Mouse (Mus musculus) olfactory bulb, adult 2 months (tissue): Measurements from ENCODE around the gene Ankrd11. TPM values are rescaled to one million over a fixed set of nuclear protein-coding genes. Genes with fewer than 3 reads are reported as not detected.

Experiments used
- H3K27ac ChIP-seq: fragments of 200-500 bp; 2 replicates; pipeline ENCODE4 v1.5.1; 2012; ENCODE audit warnings: low read depth, low read length; ENCODE audit not compliant: insufficient read depth
- H3K4me1 ChIP-seq: fragments of 200-500 bp; 2 replicates; pipeline ENCODE4 v1.6.1; 2012; ENCODE audit warnings: low read length; ENCODE audit not compliant: control insufficient read depth, insufficient read depth
- H3K4me3 ChIP-seq: fragments of 200-500 bp; 2 replicates; pipeline ENCODE4 v1.5.1; 2012; ENCODE audit warnings: mild to moderate bottlenecking, low read depth, low read length, moderate library complexity; ENCODE audit not compliant: insufficient read depth
- CTCF ChIP-seq: fragments of 200-500 bp; IDR thresholded peaks from 2 replicates; pipeline ENCODE4 v1.5.1; 2012; ENCODE audit warnings: low read depth, mild to moderate bottlenecking, low read length, moderate library complexity; ENCODE audit not compliant: insufficient read depth
- POLR2A ChIP-seq: fragments of 200-500 bp; IDR thresholded peaks from 2 replicates; pipeline ENCODE4 v1.6.1; 2012; ENCODE audit warnings: mild to moderate bottlenecking, low read depth, low read length, moderate library complexity; ENCODE audit not compliant: insufficient read depth
- WGBS: fragments of 180-500 bp; shearing (Covaris S2); methylation state at CpG from one replicate; pipeline ENCODE4 v1.1.7; 2018; 5-methylcytosine and 5-hydroxymethylcytosine counted together
- polyA plus RNA-seq: library from polyadenylated mRNA; stranded (reverse); fragments of >200 nt; gene quantifications from 2 replicates; pipeline ENCODE4 v1.2.4, GENCODE M21; 2012; ENCODE audit warnings: low replicate concordance; ENCODE audit not compliant: missing spikeins, insufficient read depth, insufficient read length

Gene Ankrd11
- polyA plus RNA-seq, 1 experiment = 219 TPM

GRCm38 (mm10) chr8:122942803-122943713, 99.0 kb downstream of the Ankrd11 start:
- WGBS = 57% methylated on average over 9 of the region's 9 CpGs
- Histone ChIP-seq H3K4me3 (no peak overlapping the region), H3K27ac (no peak overlapping the region), H3K4me1 (peaks cover 13% of the 10 kb centered on the region)
- TF ChIP-seq CTCF = no peak
- no peak for TF ChIP-seq POLR2A

GRCm38 (mm10) chr8:122938591-122938990, 103.5 kb downstream of the Ankrd11 start:
- peak overlapping the region; percentile 34; the same call in 1 of the 2 replicates for H3K27ac ChIP-seq
- no peak overlapping the region for H3K4me3 ChIP-seq
- H3K4me1 ChIP-seq = peaks cover 13% of the 10 kb centered on the region
- TF ChIP-seq CTCF = no peak
- TF ChIP-seq POLR2A = no peak
- WGBS = 22% methylated on average over 4 of the region's 4 CpGs

GRCm38 (mm10) chr8:122938170-122938569, 103.9 kb downstream of the Ankrd11 start:
- peaks cover 11% of the 10 kb centered on the region for H3K4me1 ChIP-seq
- TF ChIP-seq POLR2A = no peak
- no peak for TF ChIP-seq CTCF
- WGBS = 55% methylated on average over 3 of the region's 3 CpGs
- H3K4me3 ChIP-seq = no peak overlapping the region
- H3K27ac ChIP-seq = peak overlapping the region; percentile 34; the same call in 1 of the 2 replicates

GRCm38 (mm10) chr8:122937545-122938053, 104.5 kb downstream of the Ankrd11 start:
- Histone ChIP-seq H3K4me1 (peaks cover 10% of the 10 kb centered on the region), H3K4me3 (no peak overlapping the region), H3K27ac (0 out of 2 replicates have a peak overlapping the region, but pooled peaks have one; percentile 34)
- no peak for TF ChIP-seq CTCF
- no peak for TF ChIP-seq POLR2A
- 84% methylated on average over 2 of the region's 2 CpGs for WGBS

- no peak for TF ChIP-seq POLR2A
- TF ChIP-seq CTCF = no peak
- peaks cover 16% of the 10 kb centered on the region for H3K4me1 ChIP-seq
- WGBS = 79% methylated on average over 3 of the region's 3 CpGs
- no peak overlapping the region for H3K27ac ChIP-seq
- H3K4me3 ChIP-seq = no peak overlapping the region
Observed at GRCm38 (mm10) chr8:122935912-122936311, 106.2 kb downstream of the Ankrd11 start.

GRCm38 (mm10) chr8:122935118-122935517, 107.0 kb downstream of the Ankrd11 start:
- no peak overlapping the region for H3K27ac ChIP-seq
- TF ChIP-seq CTCF (no peak), POLR2A (no peak)
- 68% methylated on average over 1 of the region's 1 CpGs for WGBS

GRCm38 (mm10) chr8:122933973-122934372, 108.1 kb downstream of the Ankrd11 start:
- no peak for TF ChIP-seq CTCF
- TF ChIP-seq POLR2A = no peak
- H3K4me1 ChIP-seq = peaks cover 18% of the 10 kb centered on the region
- 0 out of 2 replicates have a peak overlapping the region, but pooled peaks have one; percentile 5 for H3K27ac ChIP-seq

More at GRCm38 (mm10) chr8:122935118-122935517, 107.0 kb downstream of the Ankrd11 start:
- no peak overlapping the region for H3K4me3 ChIP-seq
- H3K4me1 ChIP-seq = peaks cover 16% of the 10 kb centered on the region

GRCm38 (mm10) chr8:122932561-122932959, 109.5 kb downstream of the Ankrd11 start:
- WGBS = 67% methylated on average over 2 of the region's 2 CpGs
- H3K27ac ChIP-seq = peak overlapping the region; percentile 81; the same call in 1 of the 2 replicates
- no peak overlapping the region for H3K4me3 ChIP-seq
- peaks cover 13% of the 10 kb centered on the region for H3K4me1 ChIP-seq
- no peak for TF ChIP-seq POLR2A
- no peak for TF ChIP-seq CTCF

More at GRCm38 (mm10) chr8:122933973-122934372, 108.1 kb downstream of the Ankrd11 start:
- H3K4me3 ChIP-seq = no peak overlapping the region
